Mouse (Mus musculus) small intestine, adult 2 months (tissue): ENCODE data around the gene Aatk.

Source experiments
- CTCF ChIP-seq: fragments of 200-500 bp; IDR thresholded peaks from 2 replicates; pipeline ENCODE4 v1.5.1; 2012; ENCODE audit warnings: low read depth, mild to moderate bottlenecking, control low read depth, inconsistent platforms, low read length, moderate library complexity, mixed read lengths; ENCODE audit not compliant: insufficient replicate concordance, insufficient read length; ENCODE audit errors: extremely low read depth
- POLR2A ChIP-seq: fragments of 200-500 bp; IDR thresholded peaks from 2 replicates; pipeline ENCODE4 v1.6.1; 2012; ENCODE audit warnings: low read depth, mild to moderate bottlenecking, control low read depth, inconsistent platforms, low read length, moderate library complexity

- TF ChIP-seq POLR2A, result no peak
- TF ChIP-seq CTCF, result no peak
Measured at GRCm38 (mm10) chr11:120021367-120021766, 25.6 kb downstream of the Aatk start.
